Mouse (Mus musculus) myocyte (in vitro differentiated cells): ENCODE measurements around the gene Kctd19. TPM values are rescaled to one million over a fixed set of nuclear protein-coding genes. Genes with fewer than 3 reads are reported as not detected.
A peak's percentile ranks its signal among the peaks of the same experiment; 100 is the strongest.

Source experiments
- H3K27me3 ChIP-seq: one replicate; pipeline ENCODE4 v1.6.1; 2011; ENCODE audit not compliant: control insufficient read depth, insufficient read depth, insufficient read length
- H3K36me3 ChIP-seq: one replicate; pipeline ENCODE4 v1.6.1; 2011; ENCODE audit not compliant: control insufficient read depth, insufficient read depth
- H3K4me2 ChIP-seq: one replicate; pipeline ENCODE4 v1.6.1; 2011; ENCODE audit warnings: low read depth, control low read depth
- H3K4me3 ChIP-seq: one replicate; pipeline ENCODE4 v1.5.1; 2011; ENCODE audit warnings: mild to moderate bottlenecking, control low read depth, moderate library complexity
- H3K79me2 ChIP-seq: one replicate; pipeline ENCODE4 v1.6.1; 2011; ENCODE audit not compliant: control insufficient read depth, insufficient read depth
- H3ac ChIP-seq: one replicate; pipeline ENCODE4 v1.6.1; 2011; ENCODE audit not compliant: control insufficient read depth, insufficient read length
- CEBPB ChIP-seq: IDR thresholded peaks from 2 replicates; pipeline ENCODE4 v1.6.1; 2011; ENCODE audit warnings: mild to moderate bottlenecking, moderate library complexity; ENCODE audit not compliant: poor library complexity, insufficient read depth, severe bottlenecking
- E2F4 ChIP-seq: IDR thresholded peaks from one replicate; pipeline ENCODE4 v1.6.1; 2011; ENCODE audit warnings: mild to moderate bottlenecking, control low read depth, moderate library complexity; ENCODE audit not compliant: insufficient read depth
- MAX ChIP-seq: IDR thresholded peaks from one replicate; pipeline ENCODE4 v1.6.1; 2011; ENCODE audit warnings: low read depth, mild to moderate bottlenecking, control low read depth
- MYOD1 ChIP-seq, 3 experiments: IDR thresholded peaks; one replicate each; pipeline ENCODE4 v1.6.1; 2011; ENCODE audit warnings: control low read depth in 2 of 3, low read depth in 2 of 3, mild to moderate bottlenecking in 2 of 3, moderate library complexity in 1 of 3; ENCODE audit not compliant: insufficient read length in 2 of 3, control insufficient read depth in 1 of 3
- MYOG ChIP-seq, 3 experiments: IDR thresholded peaks; one replicate each; pipeline ENCODE4 v1.6.1; 2011; ENCODE audit warnings: control low read depth in 2 of 3, low read depth in 2 of 3, mild to moderate bottlenecking in 2 of 3; ENCODE audit not compliant: insufficient read length in 2 of 3, control insufficient read depth in 1 of 3, insufficient read depth in 1 of 3
- POLR2A ChIP-seq: IDR thresholded peaks from one replicate; pipeline ENCODE4 v1.6.1; 2011; ENCODE audit warnings: low read depth, mild to moderate bottlenecking, control low read depth, moderate library complexity; ENCODE audit not compliant: insufficient read length
- POLR2AphosphoS2 ChIP-seq: IDR thresholded peaks from one replicate; pipeline ENCODE4 v1.6.1; 2011; ENCODE audit warnings: low read depth, control low read depth; ENCODE audit not compliant: insufficient read length
- REST ChIP-seq: IDR thresholded peaks from one replicate; pipeline ENCODE4 v1.6.1; 2011; ENCODE audit warnings: mild to moderate bottlenecking, control low read depth, moderate library complexity; ENCODE audit not compliant: insufficient read depth, insufficient read length
- SRF ChIP-seq: IDR thresholded peaks from one replicate; pipeline ENCODE4 v1.6.1; 2011; ENCODE audit warnings: low read depth; ENCODE audit not compliant: control insufficient read depth, insufficient read length
- TCF12 ChIP-seq: IDR thresholded peaks from one replicate; pipeline ENCODE4 v1.6.1; 2011; ENCODE audit warnings: mild to moderate bottlenecking, control low read depth; ENCODE audit not compliant: poor library complexity, insufficient read depth, severe bottlenecking
- TCF3 ChIP-seq: IDR thresholded peaks from one replicate; pipeline ENCODE4 v1.6.1; 2011; ENCODE audit warnings: low read depth, control low read depth; ENCODE audit not compliant: insufficient read length
- USF1 ChIP-seq: IDR thresholded peaks from one replicate; pipeline ENCODE4 v1.6.1; 2011; ENCODE audit warnings: low read depth, mild to moderate bottlenecking, control low read depth, moderate library complexity
- polyA plus RNA-seq: library from polyadenylated mRNA; unstranded; fragments of >200 nt; fragmentation: generic; extraction: Trizol; gene quantifications from one replicate; pipeline ENCODE4 v1.2.1, GENCODE M21; 2012; ENCODE audit warnings: missing spikeins

Gene Kctd19
- polyA plus RNA-seq, 1 experiment = not detected

DNA sequence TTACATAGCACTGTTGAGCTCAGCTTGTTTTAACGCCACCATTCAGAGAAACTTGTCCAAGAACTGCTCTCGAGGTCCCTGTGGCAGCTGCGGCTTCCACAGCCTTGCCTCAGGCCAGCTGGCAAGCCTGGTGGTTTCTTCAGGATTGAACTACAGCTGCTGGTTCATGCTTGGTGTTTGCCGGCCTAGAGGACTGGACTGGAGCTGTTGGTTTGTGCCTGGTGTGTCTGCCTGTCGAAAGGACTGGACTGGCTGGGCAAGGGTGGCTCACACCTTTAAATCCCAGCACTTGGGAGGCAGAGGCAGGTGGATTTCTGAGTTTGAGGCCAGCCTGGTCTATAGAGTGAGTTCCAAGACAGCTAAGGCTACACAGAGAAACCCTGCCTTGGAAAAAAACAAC, 13.3 kb downstream of the Kctd19 start:
- H3K4me3 ChIP-seq = no peak overlapping the region
- no peak for TF ChIP-seq USF1
- TF ChIP-seq MYOG (IDR thresholded peaks at IDR 0.05; ENCODE audit: control insufficient read depth in 1 of 3, insufficient read depth in 1 of 3, insufficient read length in 2 of 3, low read depth in 2 of 3) = peak in 2 of 3 experiments; percentile 4 to 25
- peak in 1 of 3 experiments; percentile 35 for TF ChIP-seq MYOD1 (IDR thresholded peaks at IDR 0.05; ENCODE audit: control insufficient read depth in 1 of 3, insufficient read length in 2 of 3, low read depth in 2 of 3)
- no peaks in the 10 kb centered on the region for H3K36me3 ChIP-seq
- no peaks in the 10 kb centered on the region for H3K79me2 ChIP-seq
- no peaks in the 10 kb centered on the region for H3K27me3 ChIP-seq
- no peak overlapping the region for H3ac ChIP-seq
- no peak overlapping the region for H3K4me2 ChIP-seq

DNA sequence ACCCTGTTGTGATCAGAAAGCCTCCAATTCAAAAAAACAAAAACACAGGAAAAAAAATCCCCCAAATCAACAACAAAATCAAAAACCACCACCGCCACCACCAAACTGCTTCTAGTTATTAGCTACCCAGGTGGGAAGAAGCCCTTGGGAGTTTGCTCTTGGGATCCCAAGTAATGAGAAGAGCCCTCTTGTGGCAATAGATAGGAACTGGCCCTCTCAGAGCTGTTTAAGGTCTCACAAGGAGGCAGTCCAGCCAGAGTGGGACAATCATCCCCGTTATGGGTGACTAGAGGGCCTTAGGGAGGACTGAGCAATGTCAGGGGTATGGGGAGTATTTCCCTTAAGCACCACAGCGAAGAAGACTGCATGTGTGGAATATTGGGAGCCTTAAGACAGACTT, 15.6 kb downstream of the Kctd19 start:
- Histone ChIP-seq H3K36me3 (no peaks in the 10 kb centered on the region), H3K4me3 (no peak overlapping the region), H3K79me2 (no peaks in the 10 kb centered on the region), H3K27me3 (no peaks in the 10 kb centered on the region), H3ac (no peak overlapping the region), H3K4me2 (no peak overlapping the region)
- TF ChIP-seq POLR2A (no peak), CEBPB (no peak), TCF3 (no peak), MYOD1 (IDR thresholded peaks at IDR 0.05; ENCODE audit: control insufficient read depth in 1 of 3, insufficient read length in 2 of 3, low read depth in 2 of 3) (no peak), USF1 (no peak), E2F4 (no peak), MAX (no peak), REST (no peak), TCF12 (no peak), SRF (no peak), MYOG (IDR thresholded peaks at IDR 0.05; ENCODE audit: control insufficient read depth in 1 of 3, insufficient read depth in 1 of 3, insufficient read length in 2 of 3, low read depth in 2 of 3) (no peak), POLR2AphosphoS2 (no peak)

DNA sequence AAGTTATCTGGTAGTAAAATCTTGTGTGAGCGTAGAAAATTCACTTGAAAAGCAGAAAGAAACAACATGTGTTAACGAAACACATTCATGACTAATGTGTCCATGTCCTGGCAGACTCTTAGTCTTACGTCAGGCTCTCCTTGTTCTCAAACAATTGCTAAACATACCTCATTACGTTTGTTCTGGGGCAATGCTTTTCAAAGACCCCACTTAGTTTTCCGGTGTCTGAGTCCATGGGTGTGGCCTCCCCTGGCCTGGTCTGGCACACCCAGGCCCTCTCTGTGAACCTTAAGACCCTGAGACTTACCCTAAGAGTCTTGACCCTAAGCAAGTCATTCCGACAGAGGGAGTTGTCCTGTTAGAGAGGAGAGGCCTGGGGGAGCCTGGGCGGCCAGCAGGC, 19.4 kb downstream of the Kctd19 start:
- no peak overlapping the region for H3ac ChIP-seq
- no peaks in the 10 kb centered on the region for H3K36me3 ChIP-seq
- TF ChIP-seq CEBPB (no peak), MYOD1 (IDR thresholded peaks at IDR 0.05; ENCODE audit: control insufficient read depth in 1 of 3, insufficient read length in 2 of 3, low read depth in 2 of 3) (no peak), SRF (no peak), TCF12 (no peak)
- no peaks in the 10 kb centered on the region for H3K79me2 ChIP-seq
- H3K27me3 ChIP-seq = no peaks in the 10 kb centered on the region
- no peak overlapping the region for H3K4me3 ChIP-seq
- H3K4me2 ChIP-seq = no peak overlapping the region

DNA sequence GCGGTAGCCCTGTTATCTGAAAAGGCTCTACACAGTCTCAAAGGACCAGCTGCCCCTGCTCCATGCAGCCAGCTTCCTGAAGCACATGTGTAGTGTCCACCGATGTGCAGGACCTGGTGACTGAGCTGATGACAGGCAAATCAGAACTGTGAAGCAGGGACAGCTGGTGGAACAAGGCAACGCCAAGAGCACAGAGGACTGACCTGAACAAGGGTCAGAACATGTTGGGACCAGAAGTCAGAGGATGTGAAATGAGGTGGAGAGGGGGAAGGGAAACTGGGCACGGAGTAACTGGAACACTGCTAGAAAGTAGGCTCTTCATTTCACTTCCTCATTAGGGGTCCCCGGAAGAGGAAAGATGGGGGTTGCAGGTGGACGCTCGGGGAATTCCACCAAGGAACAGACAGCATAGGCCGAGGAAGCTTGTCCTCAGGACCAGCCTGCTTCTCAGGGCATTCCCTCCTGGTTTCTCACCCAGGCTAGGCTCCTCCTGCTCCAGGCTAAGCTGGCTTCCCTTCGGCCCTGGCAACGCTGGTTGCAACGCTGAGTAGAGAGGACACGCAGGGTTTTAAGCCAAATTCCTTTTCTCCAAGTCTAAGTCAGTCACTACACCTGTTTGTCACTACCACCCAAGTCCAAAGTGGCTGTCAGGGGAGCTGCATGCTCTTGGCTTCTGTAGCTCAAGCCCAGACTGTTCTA, 20.1 kb downstream of the Kctd19 start:
- no peaks in the 10 kb centered on the region for H3K36me3 ChIP-seq
- H3K4me3 ChIP-seq = no peak overlapping the region
- no peak for TF ChIP-seq POLR2AphosphoS2
- TF ChIP-seq TCF12 = no peak
- TF ChIP-seq USF1 = no peak
- no peak overlapping the region for H3K4me2 ChIP-seq
- no peaks in the 10 kb centered on the region for H3K27me3 ChIP-seq
- H3K79me2 ChIP-seq = no peaks in the 10 kb centered on the region
- no peak overlapping the region for H3ac ChIP-seq

DNA sequence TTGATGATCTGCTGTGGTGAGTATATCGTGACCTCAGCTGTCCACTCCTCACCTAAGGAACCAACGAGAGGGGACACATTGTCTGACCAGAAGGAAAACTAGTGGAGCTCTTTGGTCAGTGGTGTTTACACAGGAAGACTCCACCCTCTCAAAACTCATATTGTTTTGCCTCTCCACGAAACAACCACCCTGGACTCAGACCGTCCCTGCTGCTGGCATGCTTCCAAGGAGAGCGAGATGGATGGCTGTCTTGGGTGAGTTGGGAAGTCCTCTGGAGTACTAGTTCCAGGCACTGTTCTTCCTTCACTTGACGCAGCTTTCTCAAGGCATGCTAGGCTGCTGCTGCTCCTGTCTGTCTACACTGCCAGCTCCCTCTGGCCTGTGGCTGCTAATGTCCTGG, 24.2 kb downstream of the Kctd19 start:
- Histone ChIP-seq H3K4me3 (no peak overlapping the region), H3K27me3 (no peaks in the 10 kb centered on the region), H3ac (no peak overlapping the region), H3K4me2 (no peak overlapping the region), H3K36me3 (no peaks in the 10 kb centered on the region), H3K79me2 (no peaks in the 10 kb centered on the region)
- TF ChIP-seq MYOG (IDR thresholded peaks at IDR 0.05; ENCODE audit: control insufficient read depth in 1 of 3, insufficient read depth in 1 of 3, insufficient read length in 2 of 3, low read depth in 2 of 3) (no peak), SRF (no peak), CEBPB (no peak), MAX (no peak)

DNA sequence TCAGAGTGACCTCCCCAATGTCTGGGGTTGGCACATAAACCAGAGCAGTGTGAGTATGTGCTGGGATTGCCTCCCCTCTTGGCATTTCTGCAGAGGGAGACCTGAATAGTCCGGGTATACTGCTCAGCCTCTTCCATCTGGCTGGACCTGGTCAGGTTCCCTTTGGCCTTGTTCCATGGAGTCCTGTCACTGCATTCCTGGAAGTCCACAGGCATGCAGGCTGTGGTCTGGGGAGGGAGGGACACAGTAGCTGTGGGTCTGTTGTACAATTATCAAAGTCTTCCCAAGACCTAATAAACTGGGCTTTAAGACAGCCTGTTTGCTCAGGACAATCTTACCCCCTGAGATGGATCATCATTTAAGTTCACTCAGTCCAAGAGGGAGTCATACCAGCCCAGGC, 26.2 kb downstream of the Kctd19 start:
- Histone ChIP-seq H3K4me3 (no peak overlapping the region), H3K79me2 (no peaks in the 10 kb centered on the region), H3K4me2 (no peak overlapping the region), H3ac (no peak overlapping the region), H3K27me3 (no peaks in the 10 kb centered on the region), H3K36me3 (no peaks in the 10 kb centered on the region)
- TF ChIP-seq POLR2AphosphoS2 (no peak), MYOG (IDR thresholded peaks at IDR 0.05; ENCODE audit: control insufficient read depth in 1 of 3, insufficient read depth in 1 of 3, insufficient read length in 2 of 3, low read depth in 2 of 3) (peak in 1 of 3 experiments; percentile 8)
